Mouse (Mus musculus): ENCODE measurements around the gene Ptpn18.

- TF ChIP-seq MAFK (IDR thresholded peaks at IDR 0.05; ENCODE audit: insufficient read depth, low read depth, low read length) (no peak), ZNF384 (IDR thresholded peaks at IDR 0.05; ENCODE audit: low read depth, low read length) (no peak), ZC3H11A (IDR thresholded peaks at IDR 0.05; ENCODE audit: borderline replicate concordance, low read depth, low read length) (no peak), CHD2 (IDR thresholded peaks at IDR 0.05; ENCODE audit: low read depth, low read length) (no peak)
Observed at GRCm38 (mm10) chr1:34460061-34460441, 489 bp downstream of the Ptpn18 start.

Data from ES-E14 (cell line).